Mouse (Mus musculus): ENCODE results near the gene Hist1h2br.
"Not testable (repeated sequence)": the region's sequence is repeated elsewhere in the genome, so short reads cannot be mapped to it uniquely, and the experiment has no call there.

Gene Hist1h2br

GRCm38 (mm10) chr13:21846356-21846755 lies 12.8 kb downstream of the Hist1h2br start:
- not testable (repeated sequence) for DNase-seq (ENCODE audit: low read depth)

DNA sequence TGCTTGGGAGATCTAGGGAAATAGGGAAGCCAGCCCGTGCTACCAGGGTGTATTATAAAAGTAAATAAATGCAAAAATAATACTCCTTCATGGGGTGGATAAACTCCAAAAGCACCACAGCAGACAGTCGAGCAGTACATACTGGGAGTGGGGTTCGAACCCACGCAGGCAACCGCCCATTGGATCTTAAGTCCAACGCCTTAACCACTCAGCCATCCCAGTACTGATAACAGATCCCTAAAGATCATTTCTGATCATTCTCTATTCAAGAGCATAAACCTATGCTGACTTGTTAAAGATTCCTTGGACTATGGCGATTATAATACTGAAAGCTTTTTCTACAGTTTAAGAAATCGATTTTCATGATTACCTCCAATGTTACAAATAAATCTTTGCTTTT lies 14.3 kb downstream of the Hist1h2br start:
- DNase-seq (ENCODE audit: low read depth) = peak; percentile 19

DNA sequence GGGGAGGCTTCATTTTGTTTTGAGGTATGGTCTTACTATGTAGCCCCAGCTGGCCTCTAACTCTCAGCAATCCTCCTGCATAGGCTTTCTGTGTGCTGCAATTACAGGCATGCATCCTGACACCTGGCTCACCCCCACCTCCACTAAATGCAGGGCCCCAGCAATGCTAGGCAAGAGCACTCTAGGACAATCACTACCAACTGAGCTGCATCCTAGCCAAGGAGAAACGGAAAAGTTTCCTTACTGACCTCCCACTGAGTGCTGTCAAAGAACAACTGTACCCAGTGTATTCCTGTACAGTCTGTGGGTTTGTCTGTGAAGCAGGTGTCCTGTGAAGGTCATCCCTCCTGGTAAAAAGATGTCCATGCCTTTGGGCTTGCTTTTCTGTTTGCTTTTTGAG lies 17.2 kb downstream of the Hist1h2br start:
- DNase-seq (ENCODE audit: low read depth) = not testable (repeated sequence)

DNA sequence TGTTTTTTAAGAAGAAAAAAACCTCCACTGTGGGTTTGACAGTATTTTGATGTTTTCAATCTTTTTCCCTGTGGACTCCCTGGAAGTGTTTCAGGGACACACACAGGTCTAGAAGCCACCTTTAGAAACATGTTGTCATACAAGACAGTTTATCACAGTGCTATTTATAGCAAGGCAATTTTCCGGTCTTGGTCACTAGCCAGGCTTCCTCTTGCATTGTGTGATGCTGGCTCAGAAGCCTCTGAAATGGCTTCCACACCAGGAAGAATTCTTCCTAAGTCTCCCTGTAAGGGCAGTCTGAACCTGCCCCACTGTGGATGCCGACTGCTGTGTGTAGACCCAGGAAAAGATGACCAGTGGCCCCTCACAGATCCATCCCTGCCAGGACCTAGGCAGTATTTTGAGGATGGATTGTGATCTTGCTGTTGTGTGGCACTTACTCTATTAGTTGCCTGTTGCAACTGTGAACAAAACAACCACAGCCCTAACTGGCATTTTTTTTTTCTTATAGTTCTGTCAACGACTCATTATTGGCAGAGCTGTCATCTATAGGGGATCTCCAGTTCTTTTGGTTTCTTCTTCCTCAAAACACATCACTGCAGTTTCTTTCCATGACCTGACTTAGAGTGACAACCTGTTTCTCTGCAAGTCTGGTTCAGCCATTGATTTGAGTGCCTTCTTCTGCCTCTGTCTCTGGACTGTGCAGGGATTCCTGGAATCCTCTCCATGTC lies 18.8 kb downstream of the Hist1h2br start:
- DNase-seq (ENCODE audit: low read depth) = peak; percentile 89

DNA sequence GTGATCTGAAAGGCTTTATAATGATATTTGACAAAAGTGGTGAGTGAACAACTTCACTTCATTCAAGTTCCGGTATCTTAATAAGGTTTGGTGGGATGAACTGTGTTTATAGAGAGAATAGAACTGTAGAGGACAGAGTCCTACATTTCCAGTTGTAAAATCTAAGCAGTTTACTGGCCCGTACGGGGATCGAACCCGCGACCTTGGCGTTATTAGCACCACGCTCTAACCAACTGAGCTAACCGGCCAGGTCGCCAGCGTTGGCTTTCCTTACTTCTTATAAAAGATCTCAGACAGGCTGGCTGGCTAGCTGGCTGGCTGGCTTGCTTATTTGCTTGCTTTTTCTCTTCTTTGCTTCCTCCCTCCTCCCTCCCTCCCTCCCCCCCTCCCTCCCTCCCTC lies 21.6 kb downstream of the Hist1h2br start:
- DNase-seq (ENCODE audit: low read depth) = peak; percentile 88

DNA sequence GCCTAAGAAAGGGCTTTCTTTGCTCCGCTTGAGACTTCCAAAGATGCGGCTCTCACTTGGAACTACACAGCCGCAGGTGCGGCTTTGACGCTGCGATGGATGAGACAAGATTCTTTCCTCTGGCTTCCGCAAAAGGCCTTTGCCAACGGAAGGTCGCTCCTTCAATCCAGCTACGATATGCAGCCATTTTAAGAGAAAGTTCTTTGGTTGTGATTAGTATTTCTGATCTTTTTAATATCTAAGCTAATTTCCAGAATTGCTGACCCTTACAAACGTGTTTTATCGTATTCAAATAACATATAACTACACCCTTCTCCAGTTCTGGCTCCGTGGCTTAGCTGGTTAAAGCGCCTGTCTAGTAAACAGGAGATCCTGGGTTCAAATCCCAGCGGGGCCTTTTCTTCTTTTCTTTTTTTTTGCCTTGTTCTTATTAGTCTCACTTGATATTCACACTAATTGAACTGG lies 22.2 kb downstream of the Hist1h2br start:
- DNase-seq (ENCODE audit: low read depth) = peak; percentile 78

DNA sequence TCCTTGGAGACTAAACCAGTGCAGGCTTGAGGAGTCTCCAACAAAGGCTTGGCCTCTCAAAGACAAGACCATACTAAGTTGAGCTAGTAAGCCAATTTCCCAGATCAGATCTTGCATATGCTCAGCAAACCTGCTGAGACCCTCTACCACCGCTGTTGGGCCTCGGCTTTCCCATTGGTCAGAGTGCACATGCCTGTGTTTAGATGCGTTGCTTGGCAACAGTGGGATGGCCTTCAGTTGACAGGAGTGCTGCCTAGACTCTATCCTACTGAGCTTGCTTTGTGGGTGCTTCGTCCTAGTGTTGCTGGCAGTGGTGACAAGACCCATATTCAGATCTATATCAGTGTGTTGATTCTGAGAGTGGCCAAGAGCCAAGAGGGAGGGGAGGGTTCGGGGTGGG lies 28.1 kb downstream of the Hist1h2br start:
- no peak for DNase-seq (ENCODE audit: low read depth)

GRCm38 (mm10) chr13:21865503-21865902 lies 32.0 kb downstream of the Hist1h2br start:
- not testable (repeated sequence) for DNase-seq (ENCODE audit: low read depth)

GRCm38 (mm10) chr13:21880735-21881134 lies 47.2 kb downstream of the Hist1h2br start:
- no peak for DNase-seq (ENCODE audit: low read depth)

DNA sequence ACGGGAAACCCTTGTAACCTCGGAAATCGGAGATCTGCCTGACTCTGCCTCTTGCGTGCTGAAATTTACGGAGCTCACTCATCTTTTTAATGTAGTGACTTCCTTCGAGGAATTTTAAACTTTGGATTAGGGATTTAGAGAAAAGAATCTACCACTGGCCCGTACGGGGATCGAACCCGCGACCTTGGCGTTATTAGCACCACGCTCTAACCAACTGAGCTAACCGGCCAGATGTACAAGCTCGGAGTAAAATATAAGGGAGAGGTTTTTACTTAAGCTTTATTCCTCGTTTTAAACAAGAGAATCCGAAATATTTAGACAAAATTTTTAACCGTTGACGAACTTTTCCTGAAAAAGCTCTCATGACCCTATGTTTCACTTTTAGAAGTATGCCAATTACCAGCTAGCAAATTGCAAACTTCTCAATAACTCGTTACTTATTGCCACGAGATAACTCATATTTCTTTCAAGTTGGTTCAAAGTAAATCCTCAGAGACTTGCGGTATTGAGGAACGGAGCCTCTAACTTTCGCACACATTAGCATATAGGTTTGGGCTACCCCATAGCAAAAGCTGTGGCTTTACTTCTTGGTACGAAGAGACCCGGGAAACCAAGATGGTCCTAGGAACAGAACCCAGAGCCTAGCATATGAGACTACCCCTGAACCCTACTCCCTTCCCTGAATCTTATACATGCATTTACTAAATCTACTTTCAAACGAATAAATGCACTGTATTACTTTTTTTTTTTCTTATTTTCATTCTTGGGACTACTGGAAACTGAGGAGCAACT lies 48.5 kb downstream of the Hist1h2br start:
- DNase-seq (ENCODE audit: low read depth) = peak; percentile 31

DNA sequence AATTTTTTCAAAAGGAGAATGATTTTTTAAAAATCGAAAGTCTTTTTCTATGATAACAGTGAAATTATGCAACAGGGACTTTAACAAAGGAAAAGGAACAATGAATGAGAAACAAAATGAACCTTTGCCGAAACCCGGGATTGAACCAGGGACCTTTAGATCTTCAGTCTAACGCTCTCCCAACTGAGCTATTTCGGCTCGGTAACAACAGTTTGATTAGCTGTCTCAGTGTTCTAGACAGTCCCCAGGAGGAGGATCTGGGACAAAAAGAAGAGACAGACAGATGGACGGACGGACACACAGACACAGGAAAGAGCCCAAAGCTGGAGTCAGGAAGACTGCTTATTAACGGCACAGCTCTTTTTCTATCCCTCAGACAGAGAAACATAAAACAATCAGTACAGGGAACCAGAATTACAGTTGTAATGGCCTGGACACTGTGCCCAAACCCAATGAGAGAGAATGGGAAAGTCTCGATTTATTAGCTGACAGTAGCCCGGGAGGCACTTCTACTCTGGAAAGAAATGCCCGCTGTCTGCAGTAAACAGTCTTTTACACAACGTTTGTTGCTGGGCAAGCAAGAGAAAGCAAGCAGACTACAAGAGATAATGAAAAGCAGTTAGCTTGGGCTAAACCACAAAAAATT lies 49.3 kb downstream of the Hist1h2br start:
- peak; percentile 39 for DNase-seq (ENCODE audit: low read depth)

DNA sequence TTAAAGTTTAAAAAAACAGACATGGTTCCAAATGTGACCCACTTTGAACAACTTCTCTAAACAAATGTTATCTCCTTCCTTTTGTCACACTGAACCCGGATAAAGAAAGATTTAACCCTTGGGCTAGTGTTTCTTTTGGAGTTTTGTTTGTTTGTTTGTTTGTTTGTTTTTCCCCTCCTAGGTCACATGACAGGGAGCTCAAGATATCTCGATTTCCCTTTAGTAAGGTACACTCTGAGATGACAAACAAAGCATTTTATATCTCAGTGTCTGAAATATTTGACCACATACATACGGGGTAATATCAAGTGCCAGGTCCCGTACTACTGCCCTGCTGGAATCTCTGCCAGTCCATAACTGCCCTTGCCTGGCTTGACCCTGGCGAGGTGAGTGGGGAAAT lies 49.9 kb downstream of the Hist1h2br start:
- DNase-seq (ENCODE audit: low read depth) = no peak

GRCm38 (mm10) chr13:21884586-21884985 lies 51.0 kb downstream of the Hist1h2br start:
- DNase-seq (ENCODE audit: low read depth) = peak; percentile 33
